Mouse (Mus musculus): ENCODE results near the gene Clmp. TPM values are rescaled to one million over a fixed set of nuclear protein-coding genes. Genes with fewer than 3 reads are reported as not detected.

The Clmp gene
- total RNA-seq (2012; rRNA removed) = 1.7 and 2.3 TPM in 2 replicates

DNA sequence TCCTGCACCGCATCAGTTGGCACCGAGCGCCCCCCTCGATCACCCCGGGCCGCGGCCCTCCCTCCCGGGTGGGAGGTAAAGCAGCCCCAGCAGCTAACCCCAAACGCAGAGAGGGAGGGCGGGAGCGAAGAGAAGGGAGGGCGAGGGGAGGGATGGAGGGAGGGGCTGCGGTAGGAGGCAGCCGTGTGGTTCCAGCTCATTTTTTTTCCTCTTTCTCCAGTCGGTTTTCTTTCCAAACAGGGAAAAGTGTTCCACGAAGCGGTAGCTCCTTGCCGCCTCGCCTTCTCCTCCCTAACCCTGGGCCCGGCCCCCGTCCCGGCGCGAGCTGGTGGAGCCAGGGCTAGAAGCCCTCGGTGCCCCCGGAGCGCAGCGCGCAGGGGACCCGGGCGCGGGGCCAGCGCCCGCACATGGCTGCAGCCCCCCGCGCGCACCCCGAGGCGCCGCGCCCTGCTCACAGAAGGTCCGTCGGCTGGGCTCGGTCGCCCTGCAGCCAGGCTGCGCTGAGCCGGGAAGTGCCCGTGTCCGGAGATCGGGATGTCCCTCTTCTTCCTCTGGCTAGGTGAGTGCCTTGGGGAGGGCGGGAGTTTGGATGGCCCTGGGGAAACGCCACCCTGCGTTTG is at the start of gene Clmp:
Clmp (plus strand) TSS at position 162 of the 620 bp plus-strand sequence.
- TF ChIP-seq ZNF384 (IDR thresholded peaks at IDR 0.05; ENCODE audit: low read depth, low read length) (no peak), HCFC1 (IDR thresholded peaks at IDR 0.05; ENCODE audit: borderline replicate concordance, insufficient read depth, low read length) (no peak), MAFK (IDR thresholded peaks at IDR 0.05; ENCODE audit: insufficient read depth, low read depth, low read length) (no peak), CHD2 (IDR thresholded peaks at IDR 0.05; ENCODE audit: low read depth, low read length) (no peak), ZC3H11A (IDR thresholded peaks at IDR 0.05; ENCODE audit: borderline replicate concordance, low read depth, low read length) (no peak)
- Histone ChIP-seq H3K9ac (ENCODE audit: insufficient read depth, low read depth, low read length, poor library complexity, severe bottlenecking) (peak within 1 kb of the TSS; percentile 1), H3K4me3 (ENCODE audit: insufficient read depth in 1 of 2, low read depth in 1 of 2, low read length in 2 of 2, poor library complexity in 1 of 2, severe bottlenecking in 1 of 2) (peak within 1 kb of the TSS; percentile 65 to 71), H3K36me3 (ENCODE audit: control insufficient read depth, insufficient read depth, low read length, poor library complexity, severe bottlenecking) (no peaks in the 10 kb centered on the region), H3K27ac (ENCODE audit: insufficient read depth, low read depth, low read length, poor library complexity, severe bottlenecking) (no peak within 1 kb of the TSS), H3K9me3 (ENCODE audit: control insufficient read depth, insufficient read depth, low read depth, low read length) (no peaks in the 10 kb centered on the region), H3K4me1 (ENCODE audit: control insufficient read depth in 2 of 2, insufficient read depth in 2 of 2, low read length in 2 of 2, poor library complexity in 1 of 2) (no peaks in the 10 kb centered on the region)
- no peak for DNase-seq (ENCODE audit: low read depth, low spot score)
- in situ Hi-C loops (cut with MboI; ENCODE audit: low sequenced_read_pairs in 2 of 2, unreplicated experiment in 2 of 2) = no loop called here

- in situ Hi-C loops (cut with MboI; ENCODE audit: low sequenced_read_pairs in 2 of 2, unreplicated experiment in 2 of 2) = no loop called here
- no peak for TF ChIP-seq CHD2 (IDR thresholded peaks at IDR 0.05; ENCODE audit: low read depth, low read length)
- peak; percentile 69; the same call in 1 of the 2 replicates for TF ChIP-seq ZC3H11A (IDR thresholded peaks at IDR 0.05; ENCODE audit: borderline replicate concordance, low read depth, low read length)
- Histone ChIP-seq H3K9me3 (ENCODE audit: control insufficient read depth, insufficient read depth, low read depth, low read length) (no peaks in the 10 kb centered on the region), H3K4me1 (ENCODE audit: control insufficient read depth in 2 of 2, insufficient read depth in 2 of 2, low read length in 2 of 2, poor library complexity in 1 of 2) (peaks cover 0 to 7% of the 10 kb centered on the region in 2 experiments; a peak in 1 of 4 replicates), H3K27ac (ENCODE audit: insufficient read depth, low read depth, low read length, poor library complexity, severe bottlenecking) (no peak overlapping the region), H3K9ac (ENCODE audit: insufficient read depth, low read depth, low read length, poor library complexity, severe bottlenecking) (no peak overlapping the region), H3K36me3 (ENCODE audit: control insufficient read depth, insufficient read depth, low read length, poor library complexity, severe bottlenecking) (no peaks in the 10 kb centered on the region), H3K4me3 (ENCODE audit: insufficient read depth in 1 of 2, low read depth in 1 of 2, low read length in 2 of 2, poor library complexity in 1 of 2, severe bottlenecking in 1 of 2) (no peak overlapping the region)
- DNase-seq (ENCODE audit: low read depth, low spot score) = no peak
Measured at GRCm38 (mm10) chr9:40636054-40636453, 49.7 kb upstream of the Clmp start.

GRCm38 (mm10) chr9:40637705-40638393 is 47.9 kb upstream of the Clmp start:
- DNase-seq (ENCODE audit: low read depth, low spot score) = no peak
- in situ Hi-C loops (cut with MboI; ENCODE audit: low sequenced_read_pairs in 2 of 2, unreplicated experiment in 2 of 2) = no loop called here
- no peaks in the 10 kb centered on the region for H3K36me3 ChIP-seq (ENCODE audit: control insufficient read depth, insufficient read depth, low read length, poor library complexity, severe bottlenecking)
- peak overlapping the region in 1 of 2 experiments; percentile 18; a peak in 1 of 4 replicates for H3K4me3 ChIP-seq (ENCODE audit: insufficient read depth in 1 of 2, low read depth in 1 of 2, low read length in 2 of 2, poor library complexity in 1 of 2, severe bottlenecking in 1 of 2)
- no peaks in the 10 kb centered on the region for H3K9me3 ChIP-seq (ENCODE audit: control insufficient read depth, insufficient read depth, low read depth, low read length)
- peaks cover 0 to 14% of the 10 kb centered on the region in 2 experiments; a peak in 1 of 4 replicates for H3K4me1 ChIP-seq (ENCODE audit: control insufficient read depth in 2 of 2, insufficient read depth in 2 of 2, low read length in 2 of 2, poor library complexity in 1 of 2)
- H3K27ac ChIP-seq (ENCODE audit: insufficient read depth, low read depth, low read length, poor library complexity, severe bottlenecking) = no peak overlapping the region
- TF ChIP-seq MAFK (IDR thresholded peaks at IDR 0.05; ENCODE audit: insufficient read depth, low read depth, low read length) = no peak
- no peak for TF ChIP-seq ZC3H11A (IDR thresholded peaks at IDR 0.05; ENCODE audit: borderline replicate concordance, low read depth, low read length)
- no peak for TF ChIP-seq ZNF384 (IDR thresholded peaks at IDR 0.05; ENCODE audit: low read depth, low read length)
- no peak for TF ChIP-seq CHD2 (IDR thresholded peaks at IDR 0.05; ENCODE audit: low read depth, low read length)
- TF ChIP-seq HCFC1 (IDR thresholded peaks at IDR 0.05; ENCODE audit: borderline replicate concordance, insufficient read depth, low read length) = no peak
- peak overlapping the region; percentile 22; the same call in 1 of the 2 replicates for H3K9ac ChIP-seq (ENCODE audit: insufficient read depth, low read depth, low read length, poor library complexity, severe bottlenecking)

GRCm38 (mm10) chr9:40638394-40639049 is 47.2 kb upstream of the Clmp start:
- Histone ChIP-seq H3K36me3 (ENCODE audit: control insufficient read depth, insufficient read depth, low read length, poor library complexity, severe bottlenecking) (no peaks in the 10 kb centered on the region), H3K9me3 (ENCODE audit: control insufficient read depth, insufficient read depth, low read depth, low read length) (no peaks in the 10 kb centered on the region), H3K27ac (ENCODE audit: insufficient read depth, low read depth, low read length, poor library complexity, severe bottlenecking) (no peak overlapping the region), H3K4me3 (ENCODE audit: insufficient read depth in 1 of 2, low read depth in 1 of 2, low read length in 2 of 2, poor library complexity in 1 of 2, severe bottlenecking in 1 of 2) (peak overlapping the region; percentile 18 to 20; a peak in 2 of 4 replicates), H3K9ac (ENCODE audit: insufficient read depth, low read depth, low read length, poor library complexity, severe bottlenecking) (peak overlapping the region; percentile 22; the same call in 1 of the 2 replicates), H3K4me1 (ENCODE audit: control insufficient read depth in 2 of 2, insufficient read depth in 2 of 2, low read length in 2 of 2, poor library complexity in 1 of 2) (peaks cover 0 to 16% of the 10 kb centered on the region in 2 experiments; a peak in 1 of 4 replicates)
- in situ Hi-C loops (cut with MboI; ENCODE audit: low sequenced_read_pairs in 2 of 2, unreplicated experiment in 2 of 2) = no loop called here
- TF ChIP-seq MAFK (IDR thresholded peaks at IDR 0.05; ENCODE audit: insufficient read depth, low read depth, low read length) (no peak), HCFC1 (IDR thresholded peaks at IDR 0.05; ENCODE audit: borderline replicate concordance, insufficient read depth, low read length) (no peak), ZC3H11A (IDR thresholded peaks at IDR 0.05; ENCODE audit: borderline replicate concordance, low read depth, low read length) (no peak), ZNF384 (IDR thresholded peaks at IDR 0.05; ENCODE audit: low read depth, low read length) (no peak), CHD2 (IDR thresholded peaks at IDR 0.05; ENCODE audit: low read depth, low read length) (no peak)
- no peak for DNase-seq (ENCODE audit: low read depth, low spot score)
